Mouse (Mus musculus): ENCODE measurements around the gene Nisch.

The Nisch gene

DNA sequence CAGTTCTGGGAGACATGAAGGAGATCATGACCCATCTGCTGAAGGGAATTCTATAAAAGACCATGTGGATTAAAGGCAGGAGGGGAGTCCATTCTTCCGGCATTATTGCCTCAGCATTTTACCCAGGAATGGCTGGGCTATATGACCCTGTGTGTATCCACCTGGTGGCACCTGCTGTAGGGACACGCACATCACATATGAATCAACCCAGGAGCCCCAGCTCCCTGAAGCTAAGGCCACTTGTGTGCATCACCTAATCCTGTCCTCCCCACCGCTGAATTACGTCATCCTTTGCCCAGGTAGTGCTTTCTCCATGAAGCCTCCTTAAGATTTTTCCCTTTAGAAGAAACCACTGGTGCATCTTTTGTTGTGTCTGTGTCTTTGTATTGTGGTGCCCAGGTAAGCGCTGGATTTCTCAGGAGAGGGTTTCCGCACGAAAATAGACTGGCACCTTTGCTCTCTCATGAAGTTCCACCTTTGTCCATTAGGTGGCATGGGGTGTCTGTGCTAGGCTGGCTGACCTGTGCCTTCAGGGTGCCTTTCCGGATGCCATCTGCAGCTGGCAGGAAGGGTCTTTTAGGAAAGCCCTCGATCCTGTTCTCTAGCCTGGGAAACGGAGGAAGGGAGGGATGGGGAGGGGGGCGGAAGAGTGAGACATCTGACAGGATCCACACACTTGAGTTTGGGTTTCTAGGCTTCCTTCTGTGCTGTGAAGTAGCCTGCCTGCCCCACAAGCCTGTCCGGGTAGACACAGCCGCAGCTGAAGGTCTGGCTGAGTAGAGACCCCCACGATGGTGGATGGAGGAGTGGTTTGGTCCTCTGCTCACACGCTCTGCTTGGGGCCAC is 1.4 kb downstream of the Nisch start:
- DNase-seq = peak; percentile 75

DNA sequence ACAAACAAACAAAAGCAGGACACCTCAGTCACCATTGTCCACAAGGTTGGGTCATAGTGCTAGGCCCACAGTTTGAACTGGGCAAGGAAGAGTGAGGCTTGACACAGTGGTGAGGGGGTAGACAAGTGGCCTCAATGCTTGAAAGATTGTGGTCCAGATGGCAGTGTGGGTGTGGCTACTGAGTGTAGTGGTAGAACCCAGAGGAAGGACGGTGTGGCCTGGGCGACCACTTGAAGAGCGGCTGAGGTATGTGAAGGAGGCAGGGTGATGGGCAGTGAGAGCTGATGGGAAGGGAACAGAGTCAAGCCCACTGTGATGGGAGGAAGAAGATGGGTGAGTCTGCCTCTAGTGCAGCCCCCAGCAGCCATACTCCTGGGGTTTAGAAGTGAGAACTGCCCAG is 2.1 kb downstream of the Nisch start:
- DNase-seq = no peak

GRCm38 (mm10) chr14:31213868-31214267 is 2.9 kb downstream of the Nisch start:
- DNase-seq = no peak

DNA sequence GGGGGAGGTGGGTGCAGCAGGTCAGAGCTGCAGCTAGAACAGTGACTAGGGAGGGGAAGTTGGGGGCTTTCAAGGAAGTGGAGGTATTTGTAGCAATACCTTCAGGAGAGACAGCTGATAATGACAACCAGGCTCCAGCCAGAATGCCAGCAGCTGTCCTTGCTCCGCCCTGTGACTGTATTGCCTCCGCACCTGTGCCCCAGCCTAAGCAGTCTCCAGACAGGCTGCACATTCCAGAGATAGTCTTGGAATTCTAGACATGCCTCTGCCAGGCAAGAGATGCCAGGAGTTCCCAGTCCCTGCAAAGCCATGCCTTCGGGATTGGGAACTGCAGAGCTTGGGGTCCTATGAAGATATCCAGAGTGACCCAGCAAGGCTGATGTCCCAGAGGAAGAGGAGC is 4.2 kb downstream of the Nisch start:
- DNase-seq = no peak

GRCm38 (mm10) chr14:31211854-31212253 is 4.9 kb downstream of the Nisch start:
- DNase-seq = no peak

GRCm38 (mm10) chr14:31209133-31209557 is 7.6 kb downstream of the Nisch start:
- no peak for DNase-seq

DNA sequence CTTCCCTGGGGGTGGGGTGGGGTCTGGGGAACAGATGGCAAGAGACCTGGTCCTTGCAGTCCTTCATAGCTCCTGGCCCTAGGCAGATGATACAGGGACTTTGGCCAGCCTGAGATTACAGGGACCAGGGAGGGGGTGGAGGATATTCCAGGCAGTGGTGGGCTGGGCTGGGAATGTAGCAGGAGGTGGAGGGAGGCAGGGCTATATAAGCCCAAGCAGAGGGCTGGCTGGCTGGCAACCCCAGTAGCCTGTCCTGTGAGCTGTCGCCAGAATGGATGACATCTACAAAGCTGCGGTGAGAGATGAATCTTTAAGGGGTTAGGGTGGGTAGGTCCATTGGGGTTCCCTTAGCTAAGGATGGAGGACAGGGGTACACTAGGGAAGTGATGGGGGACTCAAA is 8.7 kb downstream of the Nisch start, which contains the start of gene Tnnc1:
Gene Tnnc1, plus strand, starts transcription at position 229 of the 400 bp plus-strand sequence.
- DNase-seq = no peak

DNA sequence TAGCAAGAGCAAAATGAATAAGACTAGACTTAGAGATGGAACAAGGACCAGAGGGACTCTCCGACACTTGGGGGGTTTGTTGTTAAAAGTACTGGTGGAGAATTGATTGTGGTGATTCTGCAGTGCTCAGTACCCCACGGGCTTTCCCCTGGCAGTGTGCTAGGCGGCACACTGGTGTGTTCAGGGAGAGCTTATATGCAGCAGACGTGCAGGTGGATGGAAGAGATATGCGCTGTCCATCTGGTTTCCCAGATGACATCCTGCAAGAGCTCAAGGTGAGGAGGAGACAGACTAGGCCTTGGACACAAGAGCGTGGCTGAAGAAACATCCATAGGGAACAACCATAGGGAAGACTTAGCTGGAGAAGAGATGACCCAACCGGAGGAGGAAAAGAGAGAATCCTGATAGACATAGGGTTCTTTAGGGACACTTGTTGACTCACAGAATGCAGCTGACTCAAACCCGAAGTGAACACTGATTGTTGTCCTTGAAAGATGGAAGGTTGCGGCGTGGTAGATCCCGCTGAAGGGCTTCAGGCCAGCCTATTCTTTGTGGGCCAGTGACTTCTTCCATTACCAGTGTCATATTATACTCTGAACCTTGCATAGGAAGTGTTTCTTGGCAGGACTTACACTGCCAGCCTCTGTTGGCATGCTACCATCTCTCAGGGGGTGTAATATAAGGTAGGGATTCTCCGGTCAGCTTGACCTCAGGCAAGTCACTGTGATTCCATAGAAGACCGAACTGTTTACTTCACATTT is 9.5 kb downstream of the Nisch start:
- no peak for DNase-seq

GRCm38 (mm10) chr14:31206472-31206981 is 10.2 kb downstream of the Nisch start:
- DNase-seq = peak; percentile 96

DNA sequence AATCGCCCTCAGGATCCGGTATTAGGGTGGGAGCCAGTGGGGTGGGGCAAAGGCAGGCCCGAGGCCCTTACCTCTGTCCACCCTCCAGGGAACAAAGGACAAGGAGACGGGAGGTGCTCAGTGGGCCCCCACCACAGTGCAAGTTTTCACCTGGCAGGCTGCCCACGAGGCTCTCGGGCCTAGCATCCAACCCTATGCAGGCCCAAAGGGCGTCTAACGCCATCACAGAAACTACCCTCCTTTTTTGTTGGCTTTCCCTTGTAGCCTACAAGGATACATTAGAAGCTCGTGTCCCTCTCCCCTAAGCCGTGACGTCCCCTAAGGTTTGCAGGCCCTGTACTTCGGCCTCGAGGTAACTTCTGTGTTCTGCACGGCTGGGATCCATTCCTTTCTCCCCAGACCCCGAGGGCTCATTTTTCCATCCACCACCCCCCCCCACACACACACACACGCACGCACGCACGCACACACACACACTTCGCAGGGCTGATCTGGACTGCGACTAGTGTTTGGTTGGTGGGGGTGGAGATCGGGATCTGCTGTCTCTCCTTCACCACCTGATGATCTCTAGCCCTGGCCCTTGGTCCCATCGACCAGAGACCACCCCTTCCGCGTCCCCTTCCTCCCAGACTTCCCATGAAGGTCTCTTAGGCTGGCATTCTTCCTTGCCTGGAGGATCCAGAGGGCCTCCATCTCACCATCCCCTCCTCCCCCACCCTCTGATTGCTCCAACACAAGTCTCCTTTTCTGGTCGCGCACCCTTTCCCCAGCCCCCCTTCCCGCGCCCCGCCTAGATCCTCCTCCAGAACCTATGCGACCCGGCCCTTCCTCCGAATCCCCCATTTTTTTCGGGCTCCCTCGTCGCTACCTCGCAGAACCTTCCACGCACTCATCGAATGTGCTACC is 10.9 kb downstream of the Nisch start:
- peak; percentile 73 for DNase-seq

GRCm38 (mm10) chr14:31205244-31205561 is 11.5 kb downstream of the Nisch start:
- DNase-seq = no peak

DNA sequence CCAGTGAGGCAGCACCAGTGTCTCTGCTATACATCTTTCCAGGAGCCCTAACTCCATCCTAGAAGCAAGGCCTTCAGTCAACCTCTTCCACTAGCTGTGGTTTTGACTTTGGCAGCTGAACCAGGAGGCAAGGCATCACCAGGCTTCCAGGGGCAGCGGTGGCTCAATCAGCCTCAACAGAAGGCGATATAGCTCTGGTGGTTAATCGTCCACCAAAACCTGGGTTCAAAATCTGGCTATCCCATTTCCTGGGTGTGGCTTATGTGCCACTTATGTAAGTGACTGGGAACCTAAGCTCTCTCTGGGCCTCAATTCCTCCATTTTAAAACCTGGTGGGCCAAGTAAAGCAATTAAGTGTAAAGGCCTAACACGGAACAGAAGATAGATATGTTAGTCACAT is 11.9 kb downstream of the Nisch start:
- no peak for DNase-seq

GRCm38 (mm10) chr14:31200038-31200437 is 16.7 kb downstream of the Nisch start:
- DNase-seq = no peak

GRCm38 (mm10) chr14:31199599-31199998 is 17.1 kb downstream of the Nisch start:
- no peak for DNase-seq

- peak; percentile 21 for DNase-seq
Measured at GRCm38 (mm10) chr14:31197547-31198516, 18.9 kb downstream of the Nisch start.

GRCm38 (mm10) chr14:31195968-31196367 is 20.8 kb downstream of the Nisch start:
- DNase-seq = peak; percentile 56

- DNase-seq = no peak
Measured at GRCm38 (mm10) chr14:31195521-31195920, 21.2 kb downstream of the Nisch start.

GRCm38 (mm10) chr14:31194891-31195513 is 21.7 kb downstream of the Nisch start:
- peak; percentile 62 for DNase-seq

DNA sequence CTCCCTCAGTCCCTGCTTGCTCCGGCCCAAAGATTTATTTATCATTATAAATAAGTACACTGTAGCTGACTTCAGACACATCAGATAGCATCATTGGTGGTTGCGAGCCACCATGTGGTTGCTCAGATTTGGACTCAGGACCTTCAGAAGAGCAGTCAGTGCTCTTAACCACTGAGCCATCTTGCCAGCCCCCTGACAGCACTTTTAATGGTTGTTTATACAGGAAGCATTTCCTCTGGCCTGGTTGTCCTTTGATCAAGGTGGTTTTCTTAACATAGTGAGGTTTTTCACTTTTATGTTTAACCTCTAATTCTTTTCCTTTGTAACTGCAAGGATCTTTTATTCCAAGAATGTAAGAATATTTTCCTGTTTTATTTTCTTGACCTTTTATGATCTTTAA is 22.3 kb downstream of the Nisch start:
- DNase-seq = no peak

DNA sequence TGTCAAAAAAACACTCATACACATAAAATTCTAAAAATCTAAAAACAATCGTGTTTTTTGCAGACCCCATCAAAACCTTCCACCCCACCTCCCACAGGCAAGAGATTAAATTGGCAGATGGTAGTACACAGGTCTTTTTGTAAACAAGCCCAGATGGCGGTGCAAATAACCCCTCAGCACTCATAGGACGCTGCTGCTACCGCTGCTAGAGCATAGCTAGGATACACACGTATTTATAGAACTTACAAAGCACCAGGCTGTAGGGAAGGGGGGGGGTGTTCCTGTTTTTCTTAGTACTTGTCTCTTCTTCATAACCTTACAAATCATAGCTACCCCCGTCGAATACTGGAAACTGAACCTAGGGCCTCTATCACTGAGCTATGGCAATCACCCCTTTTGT is 23.0 kb downstream of the Nisch start:
- DNase-seq = no peak

DNA sequence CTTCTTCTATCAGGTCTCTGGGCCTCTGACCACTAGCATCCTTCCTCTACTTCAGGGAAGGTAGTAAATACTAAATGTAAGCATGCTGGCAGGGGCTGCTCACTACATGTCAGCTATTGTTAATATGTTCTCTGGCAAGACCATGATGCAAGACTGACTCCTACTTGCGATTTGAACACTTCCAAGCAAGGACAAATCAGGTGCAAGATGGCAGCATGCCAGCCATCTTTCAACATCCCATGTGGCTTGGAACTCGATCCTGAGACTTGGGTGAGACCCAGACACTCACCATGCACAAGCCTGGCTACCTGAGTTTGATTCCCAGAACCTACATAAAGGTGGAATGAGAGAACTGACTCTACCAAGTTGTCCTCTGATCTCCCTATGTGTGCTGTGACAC is 24.8 kb downstream of the Nisch start:
- no peak for DNase-seq
